In genomic region chr4:133011821-133012775, GRCm38 (mm10) we compare ENCODE assay signal across 8 mouse cellular contexts. TPM values are rescaled to one million over a fixed set of nuclear protein-coding genes. Genes with fewer than 3 reads are reported as not detected.
A peak's percentile ranks its signal among the peaks of the same experiment; 100 is the strongest.
DNase-seq lines count a peak whose midpoint lies in the region; ATAC-seq lines count a peak whose summit lies in the region.

No protein-coding gene starts in this region.

- under 1% methylated on average over 74 of the region's 84 CpGs for WGBS in liver, embryonic 16.5 days (ENCODE audit: insufficient replicate concordance)
- WGBS in neural tube, embryonic 15.5 days = under 1% methylated on average over 69 of the region's 84 CpGs

- peak overlapping the region; percentile 72 for H3K27ac ChIP-seq in liver, embryonic 16.5 days (ENCODE audit: low read length)
- H3K27ac ChIP-seq in neural tube, embryonic 15.5 days (replicated peaks) = peak overlapping the region; percentile 97

- H3K4me2 ChIP-seq in liver, embryonic 16.5 days (ENCODE audit: low read depth, low read length) = peak overlapping the region; percentile 85
- peak overlapping the region; percentile 96 for H3K4me2 ChIP-seq in neural tube, embryonic 15.5 days

- DNase-seq in right cerebral cortex, postnatal 14 days = peak; percentile 66
- DNase-seq in right cerebral cortex, adult 2 months (ENCODE audit: low spot score in 2 of 2) = no peak
- peak; percentile 77 for DNase-seq in cerebellum, adult 9-11 months
- peak; percentile 81 for DNase-seq in gastrocnemius, postnatal 10 days
- peak; percentile 69 for DNase-seq in induced T-regulatory cell, adult 2 months (ENCODE audit: low read depth)

- peak overlapping the region; percentile 74 for H3K9ac ChIP-seq in liver, embryonic 16.5 days (ENCODE audit: low read depth, low read length)
- peak overlapping the region; percentile 95 for H3K9ac ChIP-seq in neural tube, embryonic 15.5 days (replicated peaks)

- no peaks in the 10 kb centered on the region for H3K9me3 ChIP-seq in liver, embryonic 16.5 days (replicated peaks; ENCODE audit: control insufficient read depth, low read length)
- no peaks in the 10 kb centered on the region for H3K9me3 ChIP-seq in neural tube, embryonic 15.5 days (replicated peaks)

- peaks cover 44% of the 10 kb centered on the region for H3K27me3 ChIP-seq in liver, embryonic 16.5 days (ENCODE audit: control insufficient read depth, insufficient read depth, low read depth, low read length)
- peaks cover 17% of the 10 kb centered on the region; the same call in 1 of the 2 replicates for H3K27me3 ChIP-seq in neural tube, embryonic 15.5 days (replicated peaks)

- no peaks in the 10 kb centered on the region for H3K36me3 ChIP-seq in liver, embryonic 16.5 days (ENCODE audit: control insufficient read depth, insufficient read depth)
- no peaks in the 10 kb centered on the region for H3K36me3 ChIP-seq in neural tube, embryonic 15.5 days

- no peak for ATAC-seq in liver, embryonic 16.5 days (ENCODE audit: low read depth)
- ATAC-seq in neural tube, embryonic 15.5 days (ENCODE audit: low FRiP score) = peak; percentile 6
- no peak for ATAC-seq in megakaryocyte-erythroid progenitor cell, adult 5-6 weeks (replicated peaks; ENCODE audit: low FRiP score, low TSS enrichment, poor library complexity, severe bottlenecking)

- peaks cover 51% of the 10 kb centered on the region for H3K4me1 ChIP-seq in liver, embryonic 16.5 days (ENCODE audit: control insufficient read depth, low read depth, low read length)
- peaks cover 52% of the 10 kb centered on the region for H3K4me1 ChIP-seq in neural tube, embryonic 15.5 days

- peak overlapping the region; percentile 76 for H3K4me3 ChIP-seq in liver, embryonic 16.5 days (ENCODE audit: low read depth, low read length)
- H3K4me3 ChIP-seq in neural tube, embryonic 15.5 days (replicated peaks) = peak overlapping the region; percentile 74

RNA-seq across cellular contexts. Expression of gene Ahdc1, which starts 1.0 kb away (rescaled TPM):
- 10 to 100 TPM; 58.2 to 82.8 TPM for total RNA-seq in gastrocnemius, postnatal 10 days (2021)
- 0.70 and 1.6 TPM in 2 replicates for polyA plus RNA-seq in liver, embryonic 16.5 days (2015; fragmentation: Nextera tagmentation; extraction: Ambion mirVana)
- polyA plus RNA-seq in neural tube, embryonic 15.5 days (2015; fragmentation: Nextera tagmentation; extraction: Ambion mirVana) = 11.0 TPM in 2 replicates
- 4.8 and 7.0 TPM in 2 replicates for total RNA-seq in megakaryocyte-erythroid progenitor cell, adult 5-6 weeks (2014; fragmentation: Nextera tagmentation)
- total RNA-seq in megakaryocyte-erythroid progenitor cell, adult 5-6 weeks (2017) = 0.33 and 0.72 TPM in 2 replicates

RNA-seq across cellular contexts. Expression of gene Fgr, which starts 38.2 kb away (rescaled TPM):
- under 1 TPM; 0.09 to 0.54 TPM for total RNA-seq in gastrocnemius, postnatal 10 days (2021)
- polyA plus RNA-seq in liver, embryonic 16.5 days (2015; fragmentation: Nextera tagmentation; extraction: Ambion mirVana) = 2.4 and 3.2 TPM in 2 replicates
- 0.23 and 0.91 TPM in 2 replicates for polyA plus RNA-seq in neural tube, embryonic 15.5 days (2015; fragmentation: Nextera tagmentation; extraction: Ambion mirVana)
- total RNA-seq in megakaryocyte-erythroid progenitor cell, adult 5-6 weeks (2014; fragmentation: Nextera tagmentation) = 2.8 TPM in 1 of 2 replicates, not detected in the other
- total RNA-seq in megakaryocyte-erythroid progenitor cell, adult 5-6 weeks (2017) = 0.30 and 0.33 TPM in 2 replicates

Comparison
In these comparisons a context has a peak if more than half of its experiments do, and no peak if none do; other contexts are left out.
1. DNase-seq: peak in right cerebral cortex, postnatal 14 days (single experiment), cerebellum, adult 9-11 months (single experiment), gastrocnemius, postnatal 10 days (single experiment) and induced T-regulatory cell, adult 2 months (single experiment); none in right cerebral cortex, adult 2 months (0 of 2).
2. RNA of gene Ahdc1, which starts 1.0 kb away (total RNA-seq): 58.2 to 82.8 TPM in gastrocnemius, postnatal 10 days; 0.33 to 7.0 TPM in megakaryocyte-erythroid progenitor cell, adult 5-6 weeks; every median in the first group is over 4 times any median in the second.